Mouse (Mus musculus) left cerebral cortex, adult 11 months (tissue): ENCODE measurements at regions not wholly inside any gene's neighbourhood (a gene's known extent, or its start where the extent isn't known, plus 50 kb on each side); places are given as distances from the start of the nearest gene placed in this dataset.
A peak's percentile ranks its signal among the peaks of the same experiment; 100 is the strongest.

Experiments
- DNase-seq: peaks from one replicate; pipeline ENCODE4 v3.0.0; 2022; ENCODE audit warnings: low spot score

DNA sequence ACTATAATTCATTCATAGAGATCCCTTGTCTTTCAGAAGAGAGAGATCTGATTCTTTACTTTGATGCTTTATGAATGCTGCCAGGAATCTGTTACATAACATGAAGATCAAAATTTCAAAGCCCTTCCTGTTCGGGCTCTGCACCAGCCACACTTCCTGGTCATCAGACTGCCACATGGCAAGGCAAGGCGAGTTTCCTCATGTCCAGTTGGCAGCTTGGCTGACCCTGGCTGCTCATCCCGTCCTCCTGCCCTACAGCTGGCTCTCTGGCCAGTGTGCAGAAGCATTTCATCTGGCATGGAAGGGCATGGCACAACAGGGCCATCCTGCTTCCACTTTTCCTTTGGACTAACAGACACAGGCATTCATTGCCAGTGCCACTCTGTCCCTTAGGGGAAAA is 292.2 kb upstream of the Slc24a5 start:
- DNase-seq, result no peak

DNA sequence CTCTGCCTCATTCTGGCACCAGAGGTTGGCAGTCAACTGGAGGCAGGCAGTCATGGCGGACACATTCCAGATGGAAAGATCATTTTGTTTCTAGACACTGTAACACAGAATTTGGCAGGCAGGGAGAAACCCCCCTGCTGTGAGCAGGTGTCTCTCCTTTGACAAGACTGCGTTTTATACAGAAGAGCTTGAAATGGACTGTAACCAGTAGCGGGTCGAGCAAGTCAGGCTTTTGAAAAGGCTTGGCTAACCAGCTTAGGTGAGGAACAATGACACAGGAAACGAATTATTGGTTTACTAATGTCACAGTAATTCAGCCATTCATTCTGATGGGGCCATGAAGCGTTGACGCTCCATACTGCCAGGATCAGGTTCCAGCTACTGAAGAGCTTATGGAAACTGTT is 275.3 kb upstream of the Slc24a5 start:
- DNase-seq, result no peak

DNA sequence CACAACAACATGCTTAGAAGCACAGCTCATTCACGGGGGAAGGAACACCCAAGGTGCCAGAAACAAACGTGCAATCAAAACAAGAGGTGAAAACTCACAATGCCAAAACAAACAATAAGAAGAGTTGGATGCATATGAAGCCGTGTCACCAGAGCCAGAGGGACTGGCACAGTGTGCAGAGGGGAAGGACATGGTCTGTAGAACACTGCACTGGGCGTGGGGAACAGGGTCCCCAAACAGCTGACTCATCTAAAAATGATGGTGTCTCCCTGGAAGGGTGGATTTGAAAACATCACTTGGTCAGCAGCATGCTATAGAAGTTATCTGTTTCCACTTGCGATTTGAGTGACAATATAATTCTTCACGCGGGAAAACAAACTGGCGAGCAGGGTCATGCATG is 256.2 kb upstream of the Slc24a5 start:
- no peak for DNase-seq

DNA sequence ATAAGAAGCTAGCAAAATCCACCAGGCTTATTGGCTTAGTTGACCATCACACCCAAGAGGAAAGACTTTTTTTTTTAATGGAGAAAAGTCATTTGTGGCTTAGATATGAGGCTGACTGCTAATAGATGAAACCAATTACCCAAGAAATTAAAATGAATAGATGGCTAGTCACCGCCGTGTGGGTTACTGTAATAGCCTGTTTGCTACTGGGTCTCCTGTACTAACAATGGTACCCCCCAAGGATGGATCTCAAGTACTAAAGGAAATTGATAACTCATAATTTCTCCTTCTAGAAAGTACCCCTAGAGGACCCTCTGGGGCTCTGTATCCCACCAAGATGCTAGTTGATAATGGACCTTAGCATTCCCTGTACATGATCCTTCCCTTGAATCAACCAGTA is 251.1 kb upstream of the Slc24a5 start:
- no peak for DNase-seq

DNA sequence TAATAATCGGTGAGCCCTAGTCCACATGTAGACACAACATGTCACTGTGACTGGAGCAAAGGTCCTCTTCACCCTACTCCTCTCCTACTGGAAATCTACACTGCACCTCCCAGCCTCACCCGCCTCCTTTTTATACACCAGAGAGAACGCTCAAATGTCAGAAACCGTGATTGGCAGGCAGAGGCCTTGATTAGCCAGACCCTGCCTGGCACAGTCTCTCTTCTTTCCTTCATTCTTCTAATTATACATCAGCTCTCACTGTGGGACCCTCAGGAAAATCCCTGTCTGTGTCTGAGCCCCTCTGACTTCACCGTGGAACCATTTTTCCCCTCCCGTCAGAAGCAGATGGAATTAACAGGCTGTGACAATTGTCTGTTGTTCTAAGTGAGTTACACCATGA is 248.1 kb upstream of the Slc24a5 start:
- DNase-seq, result no peak

DNA sequence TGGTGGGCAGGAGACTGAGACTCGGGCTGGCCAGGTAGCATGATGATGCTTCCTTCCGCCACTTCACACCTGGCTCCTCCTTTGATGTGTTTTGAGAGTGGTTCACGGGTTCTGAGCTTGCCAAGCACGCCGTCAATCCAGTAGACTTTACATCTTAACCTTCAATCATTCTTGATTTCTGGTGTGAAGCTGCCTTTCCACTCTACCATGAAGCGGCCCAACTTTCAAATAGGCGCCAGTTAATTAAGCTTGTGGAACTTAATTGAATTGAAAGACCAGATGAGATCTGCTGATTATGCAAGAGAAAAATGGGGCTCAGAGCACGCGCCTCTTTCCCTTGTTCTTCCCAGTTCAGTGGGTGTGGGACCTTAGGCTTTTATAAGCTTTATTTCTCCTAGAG is 247.1 kb upstream of the Slc24a5 start:
- no peak for DNase-seq

DNA sequence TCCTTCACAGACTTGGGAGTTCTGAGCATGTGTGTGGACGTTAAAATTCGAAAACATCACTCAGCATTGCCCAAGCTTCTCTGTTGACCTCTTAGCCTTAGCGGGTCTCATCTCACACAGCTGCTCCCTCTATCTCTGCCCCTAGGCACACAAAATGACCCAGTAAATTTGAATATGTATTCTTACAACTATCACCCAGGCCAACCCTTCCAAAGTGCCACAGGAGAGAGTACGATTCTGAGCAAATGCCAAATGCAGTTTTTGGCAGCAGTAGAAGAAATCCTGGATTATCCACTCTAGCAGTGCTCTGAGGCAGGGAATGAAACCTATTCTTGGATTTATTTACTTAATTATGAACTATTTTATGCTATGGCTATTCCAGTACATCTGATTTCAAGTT is 246.6 kb upstream of the Slc24a5 start:
- no peak for DNase-seq

DNA sequence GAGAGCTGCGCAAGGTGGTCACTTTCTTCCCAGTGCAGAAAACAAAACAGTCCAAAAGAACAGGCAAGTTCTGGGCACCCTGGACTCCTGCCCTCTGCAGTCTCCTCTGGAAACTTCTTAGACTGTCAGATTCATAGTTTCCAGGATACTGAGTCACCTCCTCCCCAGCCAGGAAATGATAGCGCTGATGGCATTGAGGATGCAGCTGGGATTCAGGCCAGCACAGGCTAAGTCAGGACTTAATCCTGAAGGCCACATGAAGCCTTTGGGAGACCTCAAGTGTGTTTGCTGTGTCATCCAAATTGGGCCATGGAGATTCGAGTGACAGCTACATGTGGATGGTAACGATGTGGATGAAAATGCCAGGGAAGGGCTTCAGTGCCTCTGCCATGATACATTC is 219.1 kb upstream of the Slc24a5 start:
- DNase-seq, result no peak

DNA sequence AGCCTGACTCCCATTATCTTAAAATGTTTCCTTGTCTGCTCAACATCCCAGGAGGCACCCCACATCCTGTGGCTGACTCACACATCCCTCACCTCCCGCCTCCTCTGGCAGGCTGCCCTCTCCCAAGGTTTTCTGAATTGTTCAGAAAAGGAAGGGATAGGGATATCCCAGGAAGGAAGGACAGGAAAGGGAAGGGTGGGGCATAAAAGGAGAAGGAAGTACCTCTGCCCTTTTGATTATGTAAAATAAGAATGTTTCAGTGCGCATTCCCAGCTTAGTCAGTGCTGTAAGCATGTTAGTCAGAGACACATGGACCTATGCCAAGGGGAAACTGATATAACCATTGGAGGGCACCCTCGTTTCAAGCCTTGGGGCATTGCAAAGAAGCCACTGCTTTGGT is 209.4 kb upstream of the Slc24a5 start:
- no peak for DNase-seq

DNA sequence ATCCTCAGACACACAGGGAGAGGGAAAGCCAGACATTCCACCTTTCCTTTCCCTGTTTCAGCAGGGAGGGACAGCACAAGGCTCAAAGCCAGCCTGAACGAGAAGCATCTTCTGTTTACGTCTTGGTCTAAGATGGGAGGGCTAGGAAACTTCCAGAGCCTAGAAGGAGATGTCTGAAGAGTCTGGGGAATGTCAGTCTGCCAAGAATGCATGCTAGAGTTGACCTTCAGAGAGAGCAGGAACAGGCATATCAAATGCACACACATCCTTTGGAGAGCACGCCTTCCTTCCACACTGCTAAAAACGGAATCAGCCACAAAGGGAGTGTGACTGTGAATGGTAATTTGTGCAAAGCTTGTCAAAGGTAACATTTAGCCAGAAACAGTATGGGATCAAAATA is 179.7 kb upstream of the Slc24a5 start:
- DNase-seq, result no peak

DNA sequence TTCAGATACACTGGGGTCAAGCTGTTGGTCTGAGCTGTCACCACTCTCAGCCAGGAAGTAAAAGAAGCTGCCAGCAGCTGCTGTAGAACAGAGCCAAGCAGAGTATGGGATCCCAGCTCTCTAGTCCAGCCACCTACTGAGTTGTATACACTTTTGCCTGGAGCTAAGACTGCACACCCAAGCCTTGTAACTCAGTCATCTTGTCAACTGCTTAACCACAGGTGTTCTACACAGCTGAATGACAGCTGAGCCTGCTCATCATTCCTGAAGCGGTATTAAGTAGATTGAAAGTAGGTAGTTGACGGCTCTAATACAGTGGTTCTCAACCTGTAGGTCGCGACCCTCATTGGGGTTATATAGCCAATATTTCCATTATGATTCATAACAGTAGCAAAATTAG is 172.9 kb upstream of the Slc24a5 start:
- DNase-seq, result no peak

DNA sequence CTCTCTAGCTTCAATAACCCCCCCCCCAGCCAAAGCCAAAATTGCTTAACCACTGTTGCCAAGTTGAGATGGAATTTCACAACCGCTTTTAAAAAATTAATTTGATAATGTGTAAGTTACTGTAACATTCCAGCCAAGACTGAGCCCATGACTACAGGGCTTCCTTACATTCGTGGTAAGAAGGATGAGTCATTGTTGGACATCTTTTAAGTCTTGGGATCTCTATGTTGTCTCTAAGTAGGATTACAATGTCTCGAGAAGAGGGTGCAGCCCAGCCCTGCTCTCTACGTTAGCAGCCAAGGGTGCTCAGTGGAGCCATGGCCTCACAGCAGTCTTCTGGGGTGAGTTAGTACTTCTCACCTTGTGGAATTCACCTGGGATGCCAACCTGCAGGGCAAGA is 164.4 kb upstream of the Slc24a5 start:
- DNase-seq, result no peak

DNA sequence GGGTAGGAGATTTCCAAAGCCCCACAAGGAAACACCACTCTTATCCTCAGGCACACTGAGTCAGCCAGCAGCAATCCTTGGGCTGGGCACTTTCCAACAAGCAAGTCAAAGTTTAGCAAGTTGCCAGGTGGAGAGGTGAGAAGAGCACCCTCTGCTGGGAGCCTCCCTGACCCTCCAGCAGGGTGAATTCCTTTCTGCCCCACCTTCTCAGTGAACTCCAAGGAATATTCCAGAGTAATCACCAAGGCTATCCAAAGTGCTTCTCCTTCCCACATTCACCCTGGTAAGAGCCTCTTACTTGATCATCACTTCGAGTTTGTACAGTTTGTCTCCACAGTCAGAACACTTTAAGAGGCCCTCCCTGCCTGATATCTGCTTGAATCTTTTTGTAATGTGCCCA is 162.8 kb upstream of the Slc24a5 start:
- DNase-seq, result no peak

DNA sequence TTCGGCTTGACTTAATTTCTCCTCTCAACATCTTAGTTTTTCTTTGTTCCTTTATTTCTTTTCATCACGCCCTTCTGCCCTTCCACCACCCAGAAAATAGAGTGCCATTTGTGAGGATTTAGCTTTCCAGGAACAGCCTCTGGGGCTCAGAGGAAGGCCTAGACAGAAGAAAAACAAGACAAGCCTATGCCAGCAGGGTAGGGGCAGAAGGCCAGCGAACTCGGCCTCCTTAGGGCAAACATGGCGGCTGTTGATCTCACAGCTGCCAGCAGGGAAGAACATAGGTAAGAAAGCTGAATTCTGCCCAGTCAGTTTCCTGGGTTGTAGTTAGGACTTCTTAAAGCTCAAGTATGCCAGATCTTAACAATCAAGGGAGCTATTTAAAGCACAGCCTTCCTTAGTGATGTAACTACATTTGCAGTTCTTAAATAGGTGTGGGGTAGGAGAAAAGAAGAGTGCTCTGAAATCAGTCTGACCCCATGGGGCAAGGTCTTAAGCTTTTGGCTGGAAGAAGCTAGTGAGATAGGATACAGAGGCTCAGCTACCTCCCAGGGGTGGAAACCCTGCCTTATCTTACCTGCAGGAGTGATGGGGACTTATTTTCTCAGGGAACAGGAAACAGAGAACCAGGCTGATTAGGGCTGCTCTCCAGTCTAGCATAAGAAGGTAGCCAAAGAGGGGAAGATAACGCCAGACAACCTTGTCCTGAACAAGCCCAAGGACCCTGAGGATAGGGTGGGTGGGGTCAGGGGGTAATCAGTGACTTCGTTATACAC is 148.8 kb upstream of the Slc24a5 start:
- DNase-seq, result no peak

DNA sequence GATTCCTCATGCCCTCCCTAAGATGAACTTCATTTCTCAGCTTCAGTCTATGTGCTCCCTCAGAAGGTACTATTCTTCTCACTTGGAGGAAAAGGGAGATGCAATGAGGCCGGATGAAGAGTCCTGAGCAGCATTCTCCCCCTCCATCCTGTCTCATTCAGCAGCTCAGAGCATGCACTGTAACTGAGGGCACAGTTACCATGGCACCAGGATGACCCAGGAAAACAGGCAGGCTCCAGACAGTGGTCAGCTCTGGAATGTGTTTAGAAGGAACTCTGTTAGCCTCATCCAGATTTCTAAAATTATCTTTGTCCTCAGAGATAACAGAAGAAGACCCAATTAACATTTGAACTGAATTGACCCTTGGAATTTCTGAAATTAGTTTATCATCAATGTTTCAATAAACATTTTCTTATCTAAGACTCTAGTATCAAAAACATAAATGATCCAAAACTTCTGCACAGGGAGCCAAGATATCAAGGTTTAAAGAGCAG is 148.1 kb upstream of the Slc24a5 start:
- no peak for DNase-seq

DNA sequence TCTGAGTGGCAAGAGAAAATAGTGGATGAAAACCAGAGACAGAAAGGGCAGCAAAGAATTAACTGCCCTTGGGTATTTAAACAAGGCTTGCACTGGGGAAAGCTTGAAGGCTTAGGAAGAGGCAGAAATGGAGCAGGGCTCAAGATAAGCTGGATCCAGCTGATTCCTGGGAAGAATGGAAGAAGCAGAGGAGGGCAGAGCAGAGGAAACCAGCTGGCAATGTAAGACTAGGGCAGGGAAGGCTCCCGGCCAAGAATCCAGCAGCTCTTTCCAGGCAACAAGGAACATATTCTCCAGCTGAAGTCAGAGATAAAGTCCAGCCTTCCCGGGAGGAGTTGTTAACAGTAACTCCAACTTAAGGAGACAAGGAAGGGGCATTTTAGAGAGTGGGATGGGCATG is 147.7 kb upstream of the Slc24a5 start:
- no peak for DNase-seq

DNA sequence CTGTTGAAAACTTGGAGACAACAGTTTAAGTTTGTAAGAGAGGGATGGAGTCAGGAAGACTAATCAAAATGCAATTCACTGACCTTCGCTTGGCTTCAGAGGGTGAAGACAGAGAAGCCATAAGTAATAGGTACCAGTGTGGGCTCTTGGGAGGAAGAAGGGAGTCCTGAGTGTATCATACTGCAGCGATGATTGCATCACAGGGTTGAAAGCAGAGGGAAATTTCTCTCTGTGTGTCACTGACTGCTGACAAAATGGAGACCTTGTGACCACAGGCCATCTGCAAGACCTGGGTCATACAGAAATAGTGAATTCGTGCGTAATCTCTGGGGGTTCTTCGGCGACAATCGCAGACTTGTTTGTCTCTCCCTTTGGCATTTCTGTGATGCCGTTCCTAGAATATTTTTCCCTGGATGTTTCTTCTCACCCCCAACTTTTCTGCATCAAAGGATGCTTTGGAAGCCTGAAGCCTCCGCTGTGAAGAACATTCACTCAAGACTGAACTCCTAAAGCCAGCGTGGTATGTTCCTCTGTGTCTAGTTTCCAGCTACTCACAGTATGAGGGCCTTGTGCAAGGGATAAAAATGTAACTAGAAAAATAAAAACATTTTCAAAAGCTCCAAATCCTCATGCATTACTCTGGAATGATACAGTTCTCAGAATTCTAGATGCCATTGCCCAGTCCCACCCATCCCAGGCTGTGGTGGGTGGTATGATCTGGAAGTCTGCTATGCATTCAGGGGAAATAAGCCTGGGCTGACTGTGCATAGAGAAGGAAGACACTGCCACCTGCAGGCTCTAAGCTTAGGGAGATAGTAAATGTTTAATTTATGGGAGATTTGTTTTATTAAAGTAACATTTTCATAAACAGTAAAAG is 139.8 kb upstream of the Slc24a5 start:
- DNase-seq, result peak; percentile 60

DNA sequence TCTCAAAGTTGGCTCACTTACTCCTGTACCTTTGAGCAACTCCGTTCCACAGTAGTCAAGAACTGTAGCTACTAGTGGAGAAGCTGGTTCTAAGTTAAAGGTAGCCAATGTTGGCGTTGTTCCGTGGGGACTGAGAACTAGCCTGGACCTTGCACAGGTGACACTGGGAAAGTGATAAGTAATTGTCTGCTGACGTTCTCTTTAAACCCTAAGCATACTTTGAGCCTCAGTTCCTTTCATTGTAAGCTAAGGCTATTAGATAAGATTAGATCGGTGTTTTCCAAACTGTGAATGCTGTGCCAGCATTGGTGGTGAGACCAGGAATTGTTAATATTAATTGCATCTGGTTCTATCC is 139.2 kb upstream of the Slc24a5 start:
- DNase-seq, result no peak

DNA sequence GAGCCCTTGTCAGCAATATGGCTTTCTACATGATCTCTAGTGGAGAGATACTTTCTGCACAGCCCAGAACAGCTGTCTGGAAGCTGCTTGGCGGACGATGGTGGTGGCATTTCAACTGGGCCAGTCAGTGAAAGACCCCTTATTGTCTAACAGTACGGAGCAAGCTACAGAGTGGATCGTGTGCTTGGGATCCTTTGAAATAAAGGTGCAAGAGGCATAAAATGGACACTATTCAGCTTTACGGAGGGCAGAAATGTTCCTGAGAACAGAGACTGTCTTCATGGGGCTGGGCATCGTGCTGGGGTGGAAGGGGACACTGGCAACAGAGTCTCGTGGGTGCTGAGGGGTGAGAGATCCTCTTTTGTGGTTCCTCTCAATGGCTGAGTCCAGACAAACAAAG is 137.2 kb upstream of the Slc24a5 start:
- no peak for DNase-seq

DNA sequence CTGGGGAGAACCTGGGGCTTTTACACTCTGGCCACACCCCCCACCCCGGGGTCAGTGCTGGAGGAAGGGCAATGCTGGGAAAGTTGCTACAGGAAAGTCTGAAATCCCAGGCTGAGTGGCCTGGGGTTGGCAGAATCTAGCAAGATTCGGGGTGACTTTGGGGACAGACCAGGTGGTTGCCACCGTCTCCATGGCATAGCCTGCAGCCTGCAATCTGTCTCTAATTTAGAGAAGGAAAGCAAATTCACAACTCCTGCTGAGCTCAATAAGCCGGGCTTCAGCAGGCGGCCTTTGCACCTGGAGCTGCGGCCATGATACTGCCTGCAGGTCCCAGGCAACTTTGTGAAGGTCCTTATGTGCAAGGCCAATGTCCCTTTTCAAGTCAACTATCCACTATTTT is 135.4 kb upstream of the Slc24a5 start:
- DNase-seq, result no peak

DNA sequence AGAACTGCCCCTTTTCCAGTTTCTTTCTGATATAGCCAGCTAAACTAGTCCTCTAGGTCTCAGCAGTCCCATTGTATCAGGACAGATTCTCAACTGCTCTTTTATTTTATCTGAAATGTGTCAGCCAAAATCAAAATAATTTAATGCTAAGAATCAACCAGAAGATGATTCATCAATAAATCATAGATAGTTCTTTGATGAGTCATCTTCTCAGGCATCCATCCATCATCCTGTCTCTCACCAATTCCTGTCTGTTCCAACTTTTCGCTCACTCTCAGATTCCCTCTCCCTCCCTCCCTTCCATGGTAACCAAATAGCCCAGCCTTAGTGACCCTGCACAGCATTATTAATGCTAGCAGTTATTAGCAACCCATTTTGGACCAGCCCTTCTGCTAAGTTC is 134.0 kb upstream of the Slc24a5 start:
- no peak for DNase-seq

DNA sequence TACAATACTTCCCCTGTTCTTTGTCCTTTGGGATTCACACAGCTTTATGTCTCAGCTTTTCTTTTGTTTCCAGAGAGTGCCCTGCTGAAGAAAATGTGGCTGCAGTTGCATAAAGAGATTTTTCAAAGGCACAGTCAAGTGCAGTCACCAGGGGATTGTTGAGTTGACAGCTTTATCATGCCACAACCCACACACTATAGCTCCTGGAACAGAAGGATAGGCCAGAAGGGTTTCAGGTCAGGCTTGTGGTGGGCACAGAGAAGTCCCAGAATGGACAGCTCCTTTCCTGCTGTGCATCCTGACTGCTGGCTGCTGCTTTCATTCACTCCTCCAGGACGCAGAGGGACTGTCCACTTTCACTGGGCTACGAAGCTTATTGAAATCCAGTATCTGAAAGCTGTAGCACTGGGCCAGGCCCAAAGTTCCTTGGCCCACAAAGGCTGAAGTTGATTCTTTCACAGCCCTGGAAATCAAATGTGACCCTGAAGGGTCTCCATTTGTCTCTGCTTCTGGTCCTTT is 119.6 kb upstream of the Slc24a5 start:
- DNase-seq, result no peak

DNA sequence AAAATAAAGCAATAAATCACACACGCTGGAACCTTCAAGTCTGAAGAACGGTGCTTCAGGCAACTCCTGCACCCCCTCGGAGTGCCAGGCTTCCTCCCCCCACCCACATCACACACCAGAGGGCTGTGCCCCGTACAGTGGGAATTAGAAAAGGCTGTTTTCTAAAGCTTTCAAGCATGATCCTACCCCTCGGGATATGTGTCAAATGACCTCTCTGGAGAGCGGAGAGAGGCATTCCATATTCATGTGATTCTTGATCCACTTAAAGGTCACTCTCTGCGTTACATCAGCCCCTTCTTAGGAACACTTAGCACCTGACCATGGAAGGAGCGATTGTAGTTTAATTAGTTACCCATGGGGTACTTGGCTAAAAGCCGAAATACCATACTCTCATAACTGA is 119.1 kb upstream of the Slc24a5 start:
- DNase-seq, result no peak
